11 mouse cellular contexts compared by ENCODE assay signal in the genomic region with DNA sequence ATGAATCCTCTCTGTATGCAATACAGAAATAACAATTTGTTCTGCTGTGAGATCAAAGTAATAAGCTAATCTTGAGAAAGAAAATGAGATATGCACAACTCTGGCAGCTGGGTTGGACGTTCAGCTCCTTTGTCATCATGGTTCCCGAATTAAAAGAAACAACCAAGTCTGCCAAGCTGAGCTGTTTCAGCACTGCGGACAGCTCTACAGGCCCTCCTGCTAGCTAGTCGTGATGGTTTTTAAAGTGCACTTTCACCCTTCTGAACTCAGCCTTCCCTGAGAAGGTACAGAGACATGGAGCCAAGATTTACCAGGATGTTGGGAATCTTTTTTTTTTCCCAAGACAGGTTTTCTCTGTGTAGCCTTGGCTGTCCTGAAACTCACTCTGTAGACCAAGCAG. TPM values are rescaled to one million over a fixed set of nuclear protein-coding genes. Genes with fewer than 3 reads are reported as not detected.
DNase-seq lines count a peak whose midpoint lies in the region; ATAC-seq and TF ChIP-seq lines count a peak whose summit lies in the region.
"Had no signal": no experiment of that assay in that cellular context is flagged by ENCODE, and none has a peak within 500 bp of the region (broad histone marks: within the 10 kb centered on the region; RNA-seq: fewer than 3 reads in every experiment).

No protein-coding gene starts in this region.

- whole genome bisulfite sequencing in lung, embryonic 14.5 days, result 7% methylated on average over 4 of the region's 4 CpGs
- 13% methylated on average over 4 of the region's 4 CpGs for WGBS in limb, embryonic 14.5 days

- no peak for ATAC-seq in lung, embryonic 14.5 days (ENCODE audit: insufficient read depth)
- no peak for ATAC-seq in limb, embryonic 14.5 days (ENCODE audit: low FRiP score, low read depth)

- no peak overlapping the region for H3K27ac ChIP-seq in lung, embryonic 14.5 days (ENCODE audit: low read depth)
- no peak overlapping the region for H3K27ac ChIP-seq in limb, embryonic 14.5 days (replicated peaks; ENCODE audit: low read depth, low read length)
- H3K27ac ChIP-seq: heart, embryonic 15.5 days had no signal

- no peak overlapping the region for H3K4me2 ChIP-seq in lung, embryonic 14.5 days
- no peak overlapping the region for H3K4me2 ChIP-seq in limb, embryonic 14.5 days (replicated peaks; ENCODE audit: low read depth, low read length, severe bottlenecking)
- H3K4me2 ChIP-seq: heart, embryonic 15.5 days had no signal

- TF ChIP-seq POLR2A in limb, embryonic 14.5 days (IDR thresholded peaks at IDR 0.05; ENCODE audit: borderline replicate concordance, extremely low read depth, insufficient read depth, insufficient read length), result no peak

- no peaks in the 10 kb centered on the region for H3K36me3 ChIP-seq in lung, embryonic 14.5 days (ENCODE audit: insufficient read depth)
- no peaks in the 10 kb centered on the region for H3K36me3 ChIP-seq in limb, embryonic 14.5 days (ENCODE audit: control insufficient read depth, insufficient read depth, low read length)
- H3K36me3 ChIP-seq: heart, embryonic 15.5 days had no signal

- TF ChIP-seq CTCF in lung, embryonic 14.5 days (IDR thresholded peaks at IDR 0.05; ENCODE audit: low read depth), result no peak

- no peak overlapping the region for H3K4me3 ChIP-seq in lung, embryonic 14.5 days (ENCODE audit: low read depth, low read length)
- H3K4me3 ChIP-seq in limb, embryonic 14.5 days (replicated peaks; ENCODE audit: low read length), result no peak overlapping the region
- H3K4me3 ChIP-seq: heart, embryonic 15.5 days had no signal

- H3K9ac ChIP-seq in lung, embryonic 14.5 days, result no peak overlapping the region
- H3K9ac ChIP-seq in limb, embryonic 14.5 days (ENCODE audit: low read depth, low read length, severe bottlenecking), result no peak overlapping the region
- H3K9ac ChIP-seq: heart, embryonic 15.5 days had no signal

- no peaks in the 10 kb centered on the region for H3K9me3 ChIP-seq in lung, embryonic 14.5 days (ENCODE audit: low read depth, low read length)
- H3K9me3 ChIP-seq in limb, embryonic 14.5 days (ENCODE audit: control insufficient read depth, low read length), result no peaks in the 10 kb centered on the region
- H3K9me3 ChIP-seq: heart, embryonic 15.5 days had no signal

- H3K4me1 ChIP-seq in lung, embryonic 14.5 days (ENCODE audit: insufficient read depth), result no peaks in the 10 kb centered on the region
- no peaks in the 10 kb centered on the region for H3K4me1 ChIP-seq in limb, embryonic 14.5 days (ENCODE audit: control insufficient read depth, insufficient read depth, low read length)
- H3K4me1 ChIP-seq: heart, embryonic 15.5 days had no signal

- no peaks in the 10 kb centered on the region for H3K27me3 ChIP-seq in lung, embryonic 14.5 days (ENCODE audit: insufficient read depth, low read length)
- no peaks in the 10 kb centered on the region for H3K27me3 ChIP-seq in limb, embryonic 14.5 days (ENCODE audit: control insufficient read depth, insufficient read depth, low read length)

- DNase-seq in adrenal gland, adult (ENCODE audit: inconsistent age in 2 of 2, low spot score in 1 of 2), result peak; percentile 13 to 54
- no peak for DNase-seq in adrenal gland, adult 18-20 months (ENCODE audit: low spot score in 2 of 2)
- peak; percentile 83 for DNase-seq in lung, embryonic 14.5 days
- DNase-seq in lung, postnatal 25 days (ENCODE audit: low spot score), result no peak
- peak; percentile 16 for DNase-seq in c-Kit-positive CD71-positive TER-119-negative erythroid progenitor cells, embryonic 14.5 days (ENCODE audit: low read depth)
- peak; percentile 72 for DNase-seq in limb, embryonic 14.5 days (ENCODE audit: low spot score)
- DNase-seq in left cerebral cortex, adult 9 months (ENCODE audit: low spot score in 2 of 2), result no peak
- no peak for DNase-seq in urinary bladder, postnatal 25 days (ENCODE audit: low spot score)
- DNase-seq: cerebellum, postnatal 10 days; right cerebral cortex, postnatal 4 days had no signal

RNA-seq across cellular contexts. Expression of a gene that starts 30.0 kb away (rescaled TPM):
- total RNA-seq in adrenal gland, adult 18-20 months (2021), result 10 to 100 TPM; 71.2 to 74.9 TPM
- 47.7 and 48.6 TPM in 2 replicates for polyA plus RNA-seq in lung, embryonic 14.5 days (2014; fragmentation: Nextera tagmentation; extraction: Ambion mirVana)
- polyA plus RNA-seq in limb, embryonic 14.5 days (2012; rRNA removed), result 15.8 and 22.3 TPM in 2 replicates
- 35.5 and 38.5 TPM in 2 replicates for polyA plus RNA-seq in limb, embryonic 14.5 days (2014; fragmentation: Nextera tagmentation; extraction: Ambion mirVana)

Comparison
In these comparisons a context has a peak if more than half of its experiments do, and no peak if none do; other contexts are left out.
1. DNase-seq: peak in adrenal gland, adult (2 of 2), lung, embryonic 14.5 days (single experiment), c-Kit-positive CD71-positive TER-119-negative erythroid progenitor cells, embryonic 14.5 days (single experiment) and limb, embryonic 14.5 days (single experiment); none in adrenal gland, adult 18-20 months (0 of 2), lung, postnatal 25 days (single experiment), left cerebral cortex, adult 9 months (0 of 2) and urinary bladder, postnatal 25 days (single experiment).